Mouse (Mus musculus) heart, embryonic 10.5 days (tissue): ENCODE results near the gene Cybb. TPM values are rescaled to one million over a fixed set of nuclear protein-coding genes. Genes with fewer than 3 reads are reported as not detected.

ENCODE experiments used
- DNase-seq: peaks from one replicate; pipeline ENCODE4 v3.0.0-alpha.2; 2017; ENCODE audit warnings: low spot score
- H3K27ac ChIP-seq: fragments of 300-500 bp; sonication (generic); 2 replicates; pipeline ENCODE4 v1.5.1; 2016; ENCODE audit warnings: mild to moderate bottlenecking
- H3K27me3 ChIP-seq: fragments of 300-500 bp; sonication (generic); 2 replicates; pipeline ENCODE4 v1.6.1; 2016; ENCODE audit warnings: mild to moderate bottlenecking; ENCODE audit not compliant: poor library complexity, insufficient read depth, severe bottlenecking
- H3K36me3 ChIP-seq: fragments of 300-500 bp; sonication (generic); 2 replicates; pipeline ENCODE4 v1.6.1; 2016; ENCODE audit warnings: mild to moderate bottlenecking, moderate library complexity
- H3K4me1 ChIP-seq: fragments of 300-500 bp; sonication (generic); 2 replicates; pipeline ENCODE4 v1.6.1; 2016; ENCODE audit warnings: mild to moderate bottlenecking
- H3K4me3 ChIP-seq: fragments of 300-500 bp; sonication (generic); 2 replicates; pipeline ENCODE4 v1.5.1; 2016; ENCODE audit warnings: mild to moderate bottlenecking, moderate library complexity
- H3K9me3 ChIP-seq: fragments of 300-500 bp; sonication (generic); 2 replicates; pipeline ENCODE4 v1.6.1; 2016; ENCODE audit warnings: mild to moderate bottlenecking, moderate library complexity
- WGBS: fragments of 180-500 bp; shearing (Covaris S2); methylation state at CpG from one replicate; pipeline ENCODE4 v1.1.7; 2016; 5-methylcytosine and 5-hydroxymethylcytosine counted together
- polyA plus RNA-seq: library from polyadenylated mRNA; unstranded; fragments of >200 nt; fragmentation: Nextera tagmentation; extraction: Ambion mirVana; gene quantifications from 2 replicates; pipeline ENCODE4 v1.2.1, GENCODE M21; 2016

Gene Cybb
- polyA plus RNA-seq, 1 experiment from 2014 or later: 0.21 TPM

DNA sequence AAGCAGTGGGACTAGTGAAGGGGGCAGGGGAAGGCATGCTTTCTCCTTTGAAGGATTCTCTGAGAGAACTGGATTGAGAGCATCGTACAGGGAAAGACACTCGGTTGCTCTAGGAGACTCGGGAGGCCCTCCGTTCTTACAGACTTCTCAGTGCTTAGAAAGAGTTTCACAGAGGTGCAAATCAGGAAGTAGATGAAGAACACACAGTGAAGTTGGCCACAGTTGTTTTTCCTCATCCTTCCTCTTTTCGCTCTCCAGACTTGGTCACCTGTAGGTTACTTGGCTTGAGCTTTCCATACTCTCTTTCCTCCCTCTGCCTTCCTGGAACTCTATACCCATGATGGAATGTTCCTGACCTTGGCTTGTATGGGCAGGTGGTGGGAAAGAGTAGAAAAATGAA, 35.2 kb downstream of the Cybb start:
- H3K27ac ChIP-seq: no peak overlapping the region
- no peak overlapping the region for H3K4me3 ChIP-seq
- no peaks in the 10 kb centered on the region for H3K27me3 ChIP-seq
- WGBS: 85% methylated on average over 5 of the region's 5 CpGs
- no peaks in the 10 kb centered on the region for H3K36me3 ChIP-seq
- H3K9me3 ChIP-seq: no peaks in the 10 kb centered on the region
- no peak for DNase-seq
- no peaks in the 10 kb centered on the region for H3K4me1 ChIP-seq

DNA sequence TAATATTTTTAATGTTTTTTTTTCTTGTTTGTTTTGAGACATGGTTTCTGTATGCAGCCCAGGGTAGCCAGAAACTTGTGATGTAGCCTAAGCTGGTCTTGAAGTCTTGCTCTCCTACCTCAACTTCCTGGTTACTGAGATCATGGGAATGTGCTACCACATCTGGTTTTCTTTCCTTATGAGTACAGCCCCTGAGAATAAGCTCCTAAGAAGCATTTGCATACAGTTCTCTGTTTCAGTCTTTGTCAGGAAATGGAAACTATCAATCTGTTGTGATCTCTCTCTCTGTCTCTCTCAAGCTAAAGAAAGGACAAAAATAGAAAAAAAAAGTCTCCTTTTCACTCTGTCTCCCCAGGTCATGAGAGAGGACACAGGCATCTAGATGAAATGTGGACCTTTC, 40.3 kb downstream of the Cybb start:
- no peak for DNase-seq
- Histone ChIP-seq H3K27ac (no peak overlapping the region), H3K9me3 (no peaks in the 10 kb centered on the region), H3K27me3 (no peaks in the 10 kb centered on the region), H3K36me3 (no peaks in the 10 kb centered on the region), H3K4me3 (no peak overlapping the region), H3K4me1 (no peaks in the 10 kb centered on the region)

DNA sequence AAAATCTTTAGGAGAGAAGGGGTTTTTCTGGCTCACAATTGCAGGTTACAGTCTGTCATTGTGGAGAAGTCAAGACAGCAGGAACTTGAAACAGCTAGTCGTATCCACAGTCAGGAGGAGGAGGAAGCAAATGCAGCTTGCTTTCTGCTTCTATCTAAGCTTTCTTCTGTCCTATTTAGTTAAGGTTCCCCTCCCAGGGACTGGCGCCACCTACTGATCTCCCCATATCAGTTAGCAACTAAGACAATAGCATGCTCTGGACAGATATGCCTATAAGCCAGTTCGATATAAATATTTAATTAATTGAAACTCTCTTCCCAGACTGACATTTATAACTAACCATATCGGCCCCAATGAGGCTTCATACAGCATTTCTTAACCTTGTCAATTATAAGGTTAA, 46.5 kb downstream of the Cybb start:
- 63% methylated on average over 4 of the region's 4 CpGs for WGBS
- no peak overlapping the region for H3K27ac ChIP-seq
- no peaks in the 10 kb centered on the region for H3K4me1 ChIP-seq
- no peak overlapping the region for H3K4me3 ChIP-seq
- H3K27me3 ChIP-seq: no peaks in the 10 kb centered on the region
- no peaks in the 10 kb centered on the region for H3K36me3 ChIP-seq
- DNase-seq: no peak
- H3K9me3 ChIP-seq: no peaks in the 10 kb centered on the region

DNA sequence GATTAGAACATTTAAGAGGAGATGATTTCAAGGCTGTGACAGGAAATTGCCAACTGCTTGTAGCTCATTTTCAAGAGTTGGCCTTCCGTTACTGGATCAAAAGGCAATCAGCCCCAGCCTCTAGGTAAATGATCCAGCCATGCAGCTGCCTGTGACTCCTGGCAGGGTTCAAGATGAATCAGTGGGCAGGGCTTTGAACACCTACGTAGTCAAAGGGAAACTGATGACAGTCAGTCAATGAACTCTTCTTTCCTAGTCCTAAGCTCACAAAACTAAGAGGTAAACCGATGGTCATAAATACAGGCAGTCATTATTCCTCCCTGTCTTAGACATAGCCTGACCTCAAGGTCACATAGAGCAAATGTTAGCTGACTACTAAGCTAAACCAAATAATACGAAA, 47.0 kb downstream of the Cybb start:
- WGBS: 83% methylated on average over 4 of the region's 4 CpGs
- no peaks in the 10 kb centered on the region for H3K27me3 ChIP-seq
- no peak overlapping the region for H3K4me3 ChIP-seq
- H3K27ac ChIP-seq: no peak overlapping the region
- H3K36me3 ChIP-seq: no peaks in the 10 kb centered on the region
- DNase-seq: no peak
- H3K9me3 ChIP-seq: no peaks in the 10 kb centered on the region
- H3K4me1 ChIP-seq: no peaks in the 10 kb centered on the region

DNA sequence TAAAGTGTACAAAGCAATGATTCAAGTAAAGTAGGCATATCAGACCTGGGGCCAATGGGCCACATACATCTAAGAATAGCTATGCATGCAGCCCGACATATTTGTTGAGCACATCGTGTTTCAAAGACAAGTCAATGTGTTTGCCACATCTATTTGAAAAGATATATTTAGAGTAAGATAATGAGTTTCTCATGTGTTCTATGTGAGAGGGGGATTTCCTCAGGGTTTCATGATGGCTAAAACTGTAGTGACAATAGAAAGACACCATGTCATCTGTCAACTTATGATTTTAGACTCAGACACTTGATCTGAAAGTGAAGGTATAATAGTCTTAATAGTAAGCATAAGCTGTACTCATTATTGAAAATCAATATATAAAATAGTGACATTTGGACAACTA, 48.3 kb downstream of the Cybb start:
- Histone ChIP-seq H3K27ac (no peak overlapping the region), H3K27me3 (no peaks in the 10 kb centered on the region), H3K9me3 (no peaks in the 10 kb centered on the region), H3K4me1 (no peaks in the 10 kb centered on the region), H3K4me3 (no peak overlapping the region), H3K36me3 (no peaks in the 10 kb centered on the region)
- 84% methylated on average over 2 of the region's 2 CpGs for WGBS
- no peak for DNase-seq

DNA sequence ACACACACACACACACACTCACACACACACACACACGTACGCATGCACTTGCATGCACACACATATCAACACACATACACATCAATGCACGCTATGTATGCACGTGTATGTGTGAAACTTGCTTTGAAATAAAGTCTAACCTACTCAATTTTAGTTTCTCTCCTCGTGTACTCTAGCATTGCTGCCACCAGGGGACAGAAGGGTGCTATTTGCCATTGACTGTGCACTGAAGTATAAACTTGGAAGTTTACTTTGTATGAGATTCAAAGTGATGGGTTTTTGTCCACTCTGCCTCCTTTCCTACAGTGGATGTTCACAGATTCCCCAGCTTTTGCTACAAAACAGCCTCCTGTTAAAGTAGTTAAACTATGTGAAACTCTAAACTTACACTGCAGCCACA, 73.7 kb downstream of the Cybb start:
- DNase-seq: no peak
- Histone ChIP-seq H3K4me3 (no peak overlapping the region), H3K27me3 (no peaks in the 10 kb centered on the region), H3K4me1 (no peaks in the 10 kb centered on the region), H3K27ac (no peak overlapping the region), H3K9me3 (no peaks in the 10 kb centered on the region), H3K36me3 (no peaks in the 10 kb centered on the region)
- WGBS: 84% methylated on average over 5 of the region's 5 CpGs

Other genes starting within 250 kb of the Cybb start
- not detected in 2 replicates for gene Gm14862, start 230.9 kb downstream of the Cybb start, polyA plus RNA-seq
- 6.2 and 6.5 TPM in 2 replicates for gene Xk, start 215.0 kb downstream of the Cybb start, polyA plus RNA-seq
- 0.79 TPM in 1 of 2 replicates, not detected in the other for gene H2al1m, start 204.0 kb downstream of the Cybb start, polyA plus RNA-seq
- gene H2al1k, start 137.1 kb downstream of the Cybb start, polyA plus RNA-seq: 0.29 TPM in 1 of 2 replicates, not detected in the other
- not detected in 2 replicates for gene H2al1o, start 84.6 kb upstream of the Cybb start, polyA plus RNA-seq
- 41.0 and 53.5 TPM in 2 replicates for gene Dynlt3, start 175.2 kb upstream of the Cybb start, polyA plus RNA-seq